Mouse (Mus musculus) CD4-positive helper T cell, adult 2 months (primary cell): Measurements from ENCODE around the gene Dnajc30.
"Not testable (repeated sequence)": the region's sequence is repeated elsewhere in the genome, so short reads cannot be mapped to it uniquely, and the experiment has no call there.

Experiments used
- DNase-seq: peaks from one replicate; pipeline ENCODE4 v3.0.0-alpha.2; 2012; ENCODE audit warnings: low read depth, missing footprints, low spot score

Gene Dnajc30

GRCm38 (mm10) chr5:135063629-135064381 is at the start of gene Dnajc30:
TSS of gene Dnajc30 (plus strand) at chr5:135064202.
- DNase-seq, result peak; percentile 98

GRCm38 (mm10) chr5:135015497-135015896 is 48.5 kb upstream of the Dnajc30 start:
- DNase-seq, result peak; percentile 84

- no peak for DNase-seq
These were observed 47.7 kb upstream of the Dnajc30 start for GRCm38 (mm10) chr5:135016224-135016759.

GRCm38 (mm10) chr5:135021814-135022213 is 42.2 kb upstream of the Dnajc30 start:
- DNase-seq, result no peak

GRCm38 (mm10) chr5:135023344-135024173 is 40.4 kb upstream of the Dnajc30 start, which contains the start of gene Stx1a:
TSS of gene Stx1a (plus strand) at chr5:135023482.
- peak; percentile 83 for DNase-seq

GRCm38 (mm10) chr5:135024665-135025224 is 39.3 kb upstream of the Dnajc30 start:
- DNase-seq, result peak; percentile 89

GRCm38 (mm10) chr5:135025899-135026298 is 38.1 kb upstream of the Dnajc30 start:
- peak; percentile 31 for DNase-seq

- no peak for DNase-seq
These were observed 34.8 kb upstream of the Dnajc30 start for GRCm38 (mm10) chr5:135029007-135029854.

GRCm38 (mm10) chr5:135032581-135032980 is 31.4 kb upstream of the Dnajc30 start:
- no peak for DNase-seq

GRCm38 (mm10) chr5:135034593-135034992 is 29.4 kb upstream of the Dnajc30 start:
- no peak for DNase-seq

GRCm38 (mm10) chr5:135035608-135036359 is 28.2 kb upstream of the Dnajc30 start:
- no peak for DNase-seq

GRCm38 (mm10) chr5:135037946-135038345 is 26.1 kb upstream of the Dnajc30 start:
- no peak for DNase-seq

- DNase-seq, result no peak
These were observed 24.5 kb upstream of the Dnajc30 start for GRCm38 (mm10) chr5:135039541-135039940.

GRCm38 (mm10) chr5:135040059-135040458 is 23.9 kb upstream of the Dnajc30 start:
- no peak for DNase-seq

GRCm38 (mm10) chr5:135040777-135041176 is 23.2 kb upstream of the Dnajc30 start:
- DNase-seq, result no peak

GRCm38 (mm10) chr5:135042105-135042788 is 21.8 kb upstream of the Dnajc30 start:
- no peak for DNase-seq

- no peak for DNase-seq
These were observed 19.4 kb upstream of the Dnajc30 start for GRCm38 (mm10) chr5:135044575-135044974.

GRCm38 (mm10) chr5:135048539-135048938 is 15.5 kb upstream of the Dnajc30 start:
- no peak for DNase-seq

- DNase-seq, result not testable (repeated sequence)
These were observed 14.7 kb upstream of the Dnajc30 start for GRCm38 (mm10) chr5:135049268-135049667.

- no peak for DNase-seq
These were observed 10.6 kb upstream of the Dnajc30 start for GRCm38 (mm10) chr5:135053356-135053755.
